Mouse (Mus musculus) embryonic fibroblast, embryonic 13.5 days (primary cell): ENCODE results near the gene Sorcs2. TPM values are rescaled to one million over a fixed set of nuclear protein-coding genes. Genes with fewer than 3 reads are reported as not detected.

Source experiments
- H3K27ac ChIP-seq: 2 replicates; pipeline ENCODE4 v1.5.1; 2012; ENCODE audit warnings: low read length, control low read depth, inconsistent platforms; ENCODE audit not compliant: insufficient read depth
- H3K4me1 ChIP-seq: 2 replicates; pipeline ENCODE4 v1.6.1; 2011; ENCODE audit warnings: low read length; ENCODE audit not compliant: control insufficient read depth, insufficient read depth
- H3K4me3 ChIP-seq: 2 replicates; pipeline ENCODE4 v1.5.1; 2011; ENCODE audit warnings: mild to moderate bottlenecking, control low read depth, low read length; ENCODE audit not compliant: insufficient read depth
- CTCF ChIP-seq: IDR thresholded peaks from 2 replicates; pipeline ENCODE4 v1.5.1; 2011; ENCODE audit warnings: mild to moderate bottlenecking, control low read depth, low read length, moderate library complexity, borderline replicate concordance; ENCODE audit not compliant: insufficient read depth
- POLR2A ChIP-seq: IDR thresholded peaks from 2 replicates; pipeline ENCODE4 v1.6.1; 2011; ENCODE audit warnings: low read depth, mild to moderate bottlenecking, control low read depth, low read length, moderate library complexity
- polyA plus RNA-seq: library from polyadenylated mRNA; stranded (reverse); fragments of >200 nt; gene quantifications from 2 replicates; pipeline ENCODE4 v1.2.4, GENCODE M21; 2011; ENCODE audit warnings: low read depth; ENCODE audit not compliant: missing spikeins, insufficient read length

The Sorcs2 gene
- polyA plus RNA-seq, 1 experiment, result 67.1 TPM

- no peak overlapping the region for H3K27ac ChIP-seq
- H3K4me1 ChIP-seq, result no peaks in the 10 kb centered on the region
- no peak for TF ChIP-seq POLR2A
- no peak for TF ChIP-seq CTCF
Observed at GRCm38 (mm10) chr5:36057804-36058322, 340.1 kb downstream of the Sorcs2 start.

DNA sequence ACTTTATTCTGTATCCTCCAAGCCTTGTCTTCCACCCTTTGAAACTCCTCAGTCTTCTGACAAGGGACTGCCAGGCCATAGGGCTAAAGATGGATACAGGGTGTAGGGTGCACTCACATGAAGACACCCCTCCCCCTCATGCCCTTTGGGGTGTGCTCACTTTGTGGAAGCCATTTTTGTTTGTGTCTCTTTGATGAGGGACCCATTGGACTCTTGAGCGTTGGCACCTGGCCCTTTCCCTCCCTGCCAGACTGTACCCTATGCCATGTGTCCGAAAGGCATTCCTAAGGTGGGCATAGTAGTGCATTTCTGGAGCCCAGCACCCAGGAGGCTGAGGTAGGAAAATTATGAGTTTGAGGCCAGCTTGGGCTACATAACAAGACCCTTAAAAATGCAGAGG, 341.0 kb downstream of the Sorcs2 start:
- TF ChIP-seq POLR2A, result no peak
- no peak for TF ChIP-seq CTCF
- no peak overlapping the region for H3K27ac ChIP-seq
- H3K4me1 ChIP-seq, result no peaks in the 10 kb centered on the region
- H3K4me3 ChIP-seq, result no peak overlapping the region

More at GRCm38 (mm10) chr5:36057804-36058322, 340.1 kb downstream of the Sorcs2 start:
- H3K4me3 ChIP-seq, result no peak overlapping the region

- Histone ChIP-seq H3K27ac (no peak overlapping the region), H3K4me1 (no peaks in the 10 kb centered on the region), H3K4me3 (no peak overlapping the region)
- no peak for TF ChIP-seq CTCF
- TF ChIP-seq POLR2A, result no peak
Observed at GRCm38 (mm10) chr5:36055876-36056275, 342.1 kb downstream of the Sorcs2 start.

- Histone ChIP-seq H3K27ac (no peak overlapping the region), H3K4me3 (no peak overlapping the region), H3K4me1 (no peaks in the 10 kb centered on the region)
- TF ChIP-seq CTCF (no peak), POLR2A (no peak)
Observed at GRCm38 (mm10) chr5:36054498-36054897, 343.4 kb downstream of the Sorcs2 start.

- Histone ChIP-seq H3K4me1 (0 out of 2 replicates have a peak, but pooled peaks cover 4% of the 10 kb centered on the region), H3K27ac (no peak overlapping the region), H3K4me3 (no peak overlapping the region)
- TF ChIP-seq CTCF (no peak), POLR2A (no peak)
Observed at GRCm38 (mm10) chr5:36043154-36043553, 354.8 kb downstream of the Sorcs2 start.

GRCm38 (mm10) chr5:36041756-36042155, 356.2 kb downstream of the Sorcs2 start:
- 0 out of 2 replicates have a peak, but pooled peaks cover 4% of the 10 kb centered on the region for H3K4me1 ChIP-seq
- H3K4me3 ChIP-seq, result no peak overlapping the region
- no peak for TF ChIP-seq POLR2A
- TF ChIP-seq CTCF, result no peak
- H3K27ac ChIP-seq, result no peak overlapping the region

DNA sequence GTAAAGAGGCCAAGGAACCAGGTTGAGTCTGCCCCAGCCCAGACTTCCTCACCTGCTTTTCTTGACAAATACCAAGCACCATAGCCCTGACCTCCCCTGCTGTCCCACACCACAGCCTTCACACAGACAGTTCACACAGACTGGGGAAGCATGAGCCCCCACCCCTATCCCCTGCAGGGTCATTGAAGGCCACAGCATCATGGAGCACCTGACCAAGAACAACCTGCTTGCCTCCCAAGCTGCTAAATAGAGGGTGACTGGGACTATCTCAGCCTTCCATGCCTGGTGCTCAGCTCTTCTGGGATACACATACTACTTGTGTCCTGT, 356.7 kb downstream of the Sorcs2 start:
- TF ChIP-seq POLR2A, result no peak
- TF ChIP-seq CTCF, result no peak
- Histone ChIP-seq H3K4me3 (no peak overlapping the region), H3K27ac (no peak overlapping the region), H3K4me1 (0 out of 2 replicates have a peak, but pooled peaks cover 4% of the 10 kb centered on the region)

DNA sequence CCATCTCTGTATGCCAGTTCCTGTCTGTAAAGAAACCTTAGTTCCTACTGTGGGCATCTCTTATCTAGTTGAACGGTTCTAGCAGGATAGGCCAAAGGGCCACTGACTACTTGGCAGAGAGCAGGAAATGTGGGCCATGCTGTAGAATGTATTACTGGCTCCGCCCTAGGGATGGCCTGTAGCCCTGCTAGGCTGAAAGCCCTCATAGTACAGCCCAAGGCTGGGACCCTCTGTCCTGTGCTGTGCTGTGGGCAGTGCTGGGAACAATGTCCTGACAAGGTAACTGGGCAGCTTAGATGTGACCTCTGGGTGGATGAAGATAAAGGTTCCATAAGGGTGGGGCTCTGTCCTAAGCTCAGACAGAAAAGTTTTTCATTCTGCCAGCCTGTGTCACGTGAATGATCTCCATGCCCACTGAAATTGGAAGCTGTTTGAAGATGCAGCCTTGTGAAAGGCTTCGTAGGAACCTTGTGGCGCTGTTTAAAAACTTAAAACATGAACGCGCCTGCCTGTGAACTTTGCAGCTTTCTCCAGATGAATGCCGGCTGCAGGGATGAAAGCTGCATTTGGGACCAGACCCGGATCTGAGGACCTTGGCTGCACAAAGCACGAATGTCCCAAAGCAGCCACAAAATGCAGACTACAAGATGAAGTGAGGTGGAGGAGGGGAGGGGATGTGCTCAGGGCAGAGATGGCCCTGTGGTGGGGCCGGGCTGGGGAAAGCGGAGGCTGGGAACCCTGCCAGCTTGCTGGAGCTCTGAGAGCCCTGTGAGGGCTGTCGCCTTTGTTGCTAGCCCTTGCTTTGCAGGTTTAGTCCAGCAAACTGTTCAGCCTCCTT, 357.3 kb downstream of the Sorcs2 start:
- no peak for TF ChIP-seq POLR2A
- no peak for TF ChIP-seq CTCF
- H3K4me1 ChIP-seq, result 0 out of 2 replicates have a peak, but pooled peaks cover 4% of the 10 kb centered on the region
- H3K4me3 ChIP-seq, result no peak overlapping the region
- no peak overlapping the region for H3K27ac ChIP-seq

DNA sequence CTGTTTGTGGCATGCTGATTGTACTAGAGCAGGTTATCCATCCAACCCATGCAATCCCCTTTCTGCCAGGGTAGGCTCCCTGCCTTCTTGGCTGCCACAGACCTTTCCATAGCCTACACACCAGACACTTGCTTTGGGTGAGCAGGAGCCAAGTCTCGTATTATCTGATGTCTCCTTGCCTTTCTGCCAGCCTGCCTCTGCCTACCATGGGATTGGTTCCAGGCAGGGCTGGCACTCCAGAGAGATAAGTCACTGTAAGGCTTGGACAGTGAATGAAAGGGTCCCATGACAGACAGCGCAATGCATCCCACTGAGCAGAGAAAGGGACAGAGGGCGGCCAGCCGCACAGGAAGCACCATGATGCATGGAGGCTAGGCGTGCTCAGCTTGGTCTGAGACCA, 358.3 kb downstream of the Sorcs2 start:
- 0 out of 2 replicates have a peak, but pooled peaks cover 4% of the 10 kb centered on the region for H3K4me1 ChIP-seq
- TF ChIP-seq POLR2A (no peak), CTCF (no peak)
- no peak overlapping the region for H3K27ac ChIP-seq
- no peak overlapping the region for H3K4me3 ChIP-seq
